Mouse (Mus musculus): ENCODE measurements around the gene Akt1.

Gene Akt1

GRCm38 (mm10) chr12:112688458-112688857, 13.8 kb upstream of the Akt1 start:
- peak; percentile 50 for DNase-seq (ENCODE audit: low read depth)

DNA sequence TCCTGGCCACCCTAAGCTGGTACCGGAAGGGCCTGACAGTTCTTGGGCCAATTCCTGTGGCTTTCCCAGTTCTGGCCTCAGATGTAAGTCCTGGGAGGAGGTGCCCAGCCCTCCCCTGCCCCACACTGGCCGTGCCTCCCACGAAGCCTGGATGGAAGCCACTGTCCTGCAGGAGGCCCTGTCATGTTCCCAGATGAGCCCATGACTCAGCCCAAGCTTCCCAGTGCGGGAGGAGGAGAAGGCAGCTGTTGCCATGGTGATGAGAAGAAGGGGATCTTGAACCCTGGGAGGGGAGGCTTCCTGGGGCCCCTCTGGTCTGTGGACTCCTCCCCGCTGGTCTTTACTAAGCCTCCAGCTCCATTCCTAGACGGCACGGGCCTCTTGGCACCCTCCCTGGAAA, 8.7 kb upstream of the Akt1 start:
- no peak for DNase-seq (ENCODE audit: low read depth)

DNA sequence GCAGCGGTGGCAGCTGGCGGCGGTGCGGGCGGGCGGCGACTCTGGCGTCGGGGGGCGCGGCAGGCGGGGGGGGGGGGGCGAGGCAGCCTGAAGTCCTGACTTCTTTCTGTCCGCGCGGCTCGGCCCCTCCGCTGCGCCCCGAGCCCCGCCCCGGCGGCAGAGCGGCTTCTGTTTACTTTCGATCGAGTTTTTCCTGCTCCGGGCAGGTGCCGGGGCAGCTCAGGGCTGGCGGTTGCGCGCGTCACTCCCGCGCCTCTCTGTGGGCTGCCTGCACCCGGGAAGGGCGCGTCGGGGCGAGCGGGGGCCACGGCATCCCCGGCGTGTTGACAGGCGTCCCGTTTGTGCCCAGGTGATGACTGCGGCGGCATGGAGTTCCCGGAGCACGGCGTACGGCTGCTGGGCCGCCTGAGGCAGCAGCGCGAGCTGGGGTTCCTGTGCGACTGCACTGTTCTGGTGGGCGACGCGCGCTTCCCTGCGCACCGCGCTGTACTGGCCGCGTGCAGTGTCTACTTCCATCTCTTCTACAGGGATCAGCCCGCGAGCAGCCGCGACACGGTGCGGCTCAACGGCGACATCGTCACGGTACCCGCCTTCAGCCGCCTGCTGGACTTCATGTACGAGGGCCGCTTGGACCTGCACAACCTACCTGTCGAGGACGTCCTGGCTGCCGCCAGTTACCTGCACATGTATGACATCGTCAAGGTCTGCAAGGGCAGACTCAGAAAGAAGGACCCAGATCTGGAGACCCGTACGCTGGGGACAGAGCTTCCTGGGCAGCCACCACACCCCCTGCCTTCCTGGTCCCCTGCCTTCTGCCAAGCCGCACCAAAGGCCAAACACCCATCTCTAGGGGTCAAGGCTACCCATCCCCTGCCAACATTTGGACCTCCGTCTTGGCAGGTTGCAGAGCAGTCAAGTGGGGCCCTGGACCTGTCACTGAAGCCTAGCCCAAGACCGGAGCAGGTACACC, 4.6 kb upstream of the Akt1 start:
- peak; percentile 72 for DNase-seq (ENCODE audit: low read depth)

- peak; percentile 62 for DNase-seq (ENCODE audit: low read depth)
These were observed 3.9 kb upstream of the Akt1 start, which contains the start of gene Zbtb42 for GRCm38 (mm10) chr12:112678555-112679026. Gene Zbtb42, plus strand, starts transcription at chr12:112678828.

DNA sequence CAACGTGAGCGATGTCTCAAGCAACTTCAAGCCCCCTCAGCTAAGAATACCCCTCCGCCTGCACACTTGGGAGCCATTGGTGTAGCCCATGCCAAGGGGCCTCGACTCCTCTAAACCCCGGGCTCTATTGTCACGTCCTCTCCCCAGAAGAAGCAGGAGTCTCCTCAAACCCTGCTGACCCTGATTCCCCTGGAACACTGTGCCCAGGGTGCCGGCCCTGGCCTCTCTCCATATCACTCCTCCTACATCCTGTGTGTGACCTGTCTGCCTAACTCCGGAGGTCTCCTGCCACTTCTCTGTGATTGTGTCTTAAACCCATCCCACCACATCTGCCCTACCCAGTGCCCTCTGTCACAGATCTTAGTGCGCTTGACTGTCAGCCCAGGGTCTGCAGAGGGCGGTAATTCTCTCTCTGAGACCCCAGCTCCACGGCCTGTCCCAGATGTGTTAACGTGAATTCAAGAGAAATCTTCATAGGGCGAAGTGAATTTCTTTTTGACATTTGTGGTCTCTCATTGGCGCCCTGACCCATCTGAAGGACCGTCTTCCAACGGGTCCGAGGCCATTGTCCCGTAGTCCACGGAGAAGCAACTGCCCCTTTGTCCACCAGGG, 3.4 kb upstream of the Akt1 start:
- no peak for DNase-seq (ENCODE audit: low read depth)

DNA sequence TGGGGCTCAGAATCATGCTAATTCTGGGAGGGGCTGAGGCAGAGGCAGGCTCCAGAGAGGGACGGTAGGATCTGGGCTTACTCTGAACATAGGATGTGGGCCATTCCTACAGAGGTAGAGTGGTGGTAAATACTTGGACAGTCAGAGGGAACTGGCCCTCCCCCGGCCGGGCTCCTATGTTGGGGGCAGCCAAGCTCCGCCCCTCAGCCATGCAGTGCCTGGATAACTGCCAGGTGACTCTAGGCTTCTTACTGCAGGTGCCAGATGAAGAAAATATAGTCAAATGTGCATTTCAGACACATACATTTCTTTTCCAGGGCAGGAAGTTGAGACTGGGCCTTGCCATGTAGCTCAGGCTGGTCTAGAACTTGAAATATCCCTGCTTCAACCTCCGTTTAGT, 2.4 kb upstream of the Akt1 start:
- no peak for DNase-seq (ENCODE audit: low read depth)

- DNase-seq (ENCODE audit: low read depth): peak; percentile 96
These were observed 756 bp upstream of the Akt1 start for GRCm38 (mm10) chr12:112675245-112676035.

- DNase-seq (ENCODE audit: low read depth): peak; percentile 49
These were observed 1.1 kb downstream of the Akt1 start for GRCm38 (mm10) chr12:112673576-112674091.

- peak; percentile 71 for DNase-seq (ENCODE audit: low read depth)
These were observed 1.7 kb downstream of the Akt1 start for GRCm38 (mm10) chr12:112672744-112673575.

DNA sequence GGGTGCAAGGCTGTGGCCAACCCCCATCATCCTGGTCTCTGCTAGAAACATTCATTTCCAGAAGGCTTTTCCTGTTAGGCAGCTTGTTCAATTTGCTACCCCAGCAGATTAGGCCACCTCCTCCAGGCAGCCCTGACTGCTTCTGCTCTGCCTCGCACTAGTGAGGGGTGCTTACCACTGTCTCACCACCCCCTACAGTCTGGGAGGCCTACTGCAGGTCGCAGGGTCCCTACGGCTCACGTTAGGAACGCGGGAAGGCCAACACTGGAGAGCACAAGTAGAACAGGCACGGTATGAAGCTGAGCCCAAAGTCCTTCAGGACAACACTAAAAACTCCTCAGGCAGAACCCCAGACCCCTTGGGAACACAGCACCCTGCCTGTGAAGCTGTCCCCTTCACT, 2.8 kb downstream of the Akt1 start:
- no peak for DNase-seq (ENCODE audit: low read depth)

DNA sequence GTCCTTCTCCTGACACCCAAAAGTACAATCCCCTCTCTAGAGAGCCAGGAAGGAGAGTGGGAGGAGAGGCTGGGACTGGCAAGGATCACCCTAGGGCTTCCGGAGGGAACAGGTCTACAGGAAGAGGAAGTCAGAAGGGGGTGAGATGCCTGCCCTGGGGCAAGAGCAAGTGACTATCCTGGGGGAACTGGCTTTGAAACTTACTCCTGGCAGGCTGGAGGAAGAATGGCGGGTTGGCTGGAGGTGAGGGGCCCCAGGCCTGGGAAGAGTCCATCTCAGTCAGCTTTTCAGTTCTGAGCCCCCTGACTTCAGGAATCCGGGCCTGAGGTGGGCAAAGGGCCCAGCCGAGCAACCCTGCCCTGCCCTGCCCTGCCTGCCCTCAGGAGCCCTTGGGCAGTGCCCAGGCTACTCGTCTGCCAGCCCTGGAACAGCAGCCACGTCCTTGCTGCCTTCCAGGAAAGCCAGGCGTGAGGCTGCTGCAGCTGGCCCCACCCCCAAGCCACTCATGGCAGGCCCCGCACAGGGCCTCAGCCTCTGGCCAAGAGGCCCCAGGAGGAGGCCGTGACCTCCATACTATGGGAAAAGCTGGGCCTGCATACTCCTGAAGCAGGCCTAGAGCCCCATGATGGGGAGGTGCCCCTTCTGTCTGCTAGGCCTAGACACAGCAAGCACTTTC, 3.8 kb downstream of the Akt1 start:
- no peak for DNase-seq (ENCODE audit: low read depth)

DNA sequence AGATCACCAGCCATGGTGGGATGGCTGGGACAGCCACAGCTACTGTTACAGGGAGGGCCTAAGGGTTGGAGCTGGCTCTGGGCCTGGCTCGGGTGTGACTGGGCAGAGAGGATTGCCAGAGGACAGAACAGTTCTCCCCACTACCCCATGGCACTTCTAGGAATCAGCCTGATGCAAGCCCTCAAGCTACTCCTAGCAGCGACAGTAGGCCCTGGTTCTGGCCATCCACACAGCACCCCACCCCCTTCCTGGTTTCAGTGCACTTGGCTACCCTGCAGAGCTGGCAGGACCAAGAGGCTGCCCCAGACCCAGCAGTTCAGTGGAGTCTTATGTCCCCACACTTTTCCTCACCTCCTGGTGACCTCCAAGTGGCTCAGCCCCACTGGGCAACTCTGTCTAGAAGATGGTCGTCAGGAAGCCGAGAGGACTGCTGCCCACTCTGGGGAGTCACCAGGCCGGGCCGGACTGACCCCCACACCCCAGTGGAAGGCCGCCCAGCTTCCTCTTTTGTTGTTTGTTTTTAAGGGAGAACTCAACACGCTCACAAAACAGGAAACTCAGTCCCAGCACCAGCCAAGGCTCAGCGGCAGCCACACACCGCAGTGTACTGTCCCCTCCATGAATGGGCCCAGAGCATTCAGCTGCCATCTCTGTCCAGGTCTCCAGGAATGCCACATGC, 6.9 kb downstream of the Akt1 start:
- DNase-seq (ENCODE audit: low read depth): no peak

DNA sequence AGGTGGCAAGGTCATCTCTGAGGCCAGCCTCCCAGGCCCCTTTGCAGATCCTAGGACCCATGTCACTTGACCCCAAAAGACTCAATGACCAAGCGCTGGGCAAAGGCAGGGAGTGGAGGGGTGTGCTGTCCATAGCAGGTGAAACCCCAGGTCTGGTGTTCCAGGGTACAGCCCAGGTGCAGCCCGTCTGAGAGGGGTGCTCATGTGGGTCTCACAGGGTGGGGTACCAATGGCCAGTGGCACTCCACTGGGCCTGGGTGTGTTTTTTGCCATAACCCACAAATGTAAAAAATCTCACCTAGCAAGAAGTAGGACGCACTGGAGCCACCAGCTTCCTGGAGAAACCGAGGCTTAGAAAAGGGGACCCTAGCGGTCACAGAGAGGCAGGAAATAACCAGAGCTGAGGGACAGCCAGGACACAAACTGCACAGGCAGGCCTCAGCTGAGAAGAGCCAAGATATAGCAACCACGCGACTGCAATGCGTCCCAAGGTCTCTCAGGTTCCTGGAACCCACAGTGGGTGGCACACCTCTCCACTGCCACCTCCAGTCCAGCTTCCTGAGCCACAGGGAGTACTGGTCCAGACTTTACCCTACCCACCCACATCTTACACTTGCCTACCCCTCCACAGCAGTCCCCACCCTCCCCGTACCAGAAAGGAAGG, 8.7 kb downstream of the Akt1 start:
- DNase-seq (ENCODE audit: low read depth): no peak

DNA sequence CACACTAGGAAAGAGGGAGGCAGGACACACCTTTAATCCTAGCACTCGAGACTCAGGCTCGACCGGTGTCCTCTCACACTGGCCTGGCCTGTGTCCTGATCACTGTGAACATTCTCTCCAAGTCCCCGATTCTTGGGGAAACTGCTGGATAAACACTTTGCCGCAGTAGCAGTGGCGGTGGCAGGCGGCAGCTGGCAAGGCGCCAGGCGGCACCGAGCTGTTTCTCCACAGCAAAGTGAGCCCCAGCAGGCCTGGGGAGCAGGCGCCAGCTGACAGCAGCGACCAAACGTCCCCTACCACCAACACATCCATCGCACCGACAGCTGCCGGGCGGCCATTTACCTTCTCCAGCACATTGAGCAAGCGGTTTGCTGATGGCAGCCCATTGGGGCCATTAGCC, 9.2 kb downstream of the Akt1 start:
- DNase-seq (ENCODE audit: low read depth): no peak

- DNase-seq (ENCODE audit: low read depth): no peak
These were observed 10.0 kb downstream of the Akt1 start for GRCm38 (mm10) chr12:112664656-112665055.

GRCm38 (mm10) chr12:112664124-112664523, 10.6 kb downstream of the Akt1 start:
- no peak for DNase-seq (ENCODE audit: low read depth)

- DNase-seq (ENCODE audit: low read depth): no peak
These were observed 11.0 kb downstream of the Akt1 start for GRCm38 (mm10) chr12:112663716-112664115.

- no peak for DNase-seq (ENCODE audit: low read depth)
These were observed 11.4 kb downstream of the Akt1 start for GRCm38 (mm10) chr12:112663303-112663702.

DNA sequence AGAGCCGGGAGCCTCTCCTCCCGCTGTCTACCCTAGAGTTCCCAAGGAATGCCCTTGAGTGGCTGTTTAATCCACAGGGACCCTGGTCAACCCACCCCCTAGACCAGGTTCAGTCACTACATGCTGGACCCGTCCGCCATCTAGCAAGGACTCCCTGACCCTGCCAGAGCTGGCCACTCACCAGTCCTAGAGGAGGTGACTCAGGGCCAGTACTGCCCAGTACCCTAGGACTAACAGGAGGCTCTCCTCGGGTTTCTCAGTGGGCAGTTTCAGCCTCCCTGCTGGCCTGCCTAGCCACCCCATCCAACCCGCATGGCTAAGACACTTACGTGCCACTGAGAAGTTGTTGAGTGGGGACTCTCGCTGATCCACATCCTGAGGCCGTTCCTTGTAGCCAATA, 12.8 kb downstream of the Akt1 start:
- no peak for DNase-seq (ENCODE audit: low read depth)

GRCm38 (mm10) chr12:112661327-112661605, 13.4 kb downstream of the Akt1 start:
- no peak for DNase-seq (ENCODE audit: low read depth)

All from induced T-regulatory cell, adult 2 months (primary cell).